Mouse (Mus musculus): ENCODE results near the gene Jdp2.

Gene Jdp2

GRCm38 (mm10) chr12:85598611-85599477, at the start of gene Jdp2:
Gene Jdp2, plus strand, starts transcription at chr12:85599027.
- peak; percentile 85 for DNase-seq (ENCODE audit: extremely low read depth, insufficient read length, low spot score)

GRCm38 (mm10) chr12:85549661-85550060, 49.2 kb upstream of the Jdp2 start:
- DNase-seq (ENCODE audit: extremely low read depth, insufficient read length, low spot score): no peak

- DNase-seq (ENCODE audit: extremely low read depth, insufficient read length, low spot score): no peak
Measured at GRCm38 (mm10) chr12:85550435-85550834, 48.4 kb upstream of the Jdp2 start.

GRCm38 (mm10) chr12:85559299-85559698, 39.5 kb upstream of the Jdp2 start:
- no peak for DNase-seq (ENCODE audit: extremely low read depth, insufficient read length, low spot score)

- no peak for DNase-seq (ENCODE audit: extremely low read depth, insufficient read length, low spot score)
Measured at GRCm38 (mm10) chr12:85565441-85565840, 33.4 kb upstream of the Jdp2 start.

- no peak for DNase-seq (ENCODE audit: extremely low read depth, insufficient read length, low spot score)
Measured at GRCm38 (mm10) chr12:85568298-85568697, 30.5 kb upstream of the Jdp2 start.

GRCm38 (mm10) chr12:85569393-85570157, 29.3 kb upstream of the Jdp2 start:
- peak; percentile 81 for DNase-seq (ENCODE audit: extremely low read depth, insufficient read length, low spot score)

- no peak for DNase-seq (ENCODE audit: extremely low read depth, insufficient read length, low spot score)
Measured at GRCm38 (mm10) chr12:85570158-85570540, 28.7 kb upstream of the Jdp2 start.

GRCm38 (mm10) chr12:85571312-85571711, 27.5 kb upstream of the Jdp2 start:
- peak; percentile 87 for DNase-seq (ENCODE audit: extremely low read depth, insufficient read length, low spot score)

- DNase-seq (ENCODE audit: extremely low read depth, insufficient read length, low spot score): peak; percentile 82
Measured at GRCm38 (mm10) chr12:85572047-85572475, 26.8 kb upstream of the Jdp2 start.

- DNase-seq (ENCODE audit: extremely low read depth, insufficient read length, low spot score): no peak
Measured at GRCm38 (mm10) chr12:85574806-85575495, 23.9 kb upstream of the Jdp2 start.

GRCm38 (mm10) chr12:85575496-85575840, 23.4 kb upstream of the Jdp2 start:
- DNase-seq (ENCODE audit: extremely low read depth, insufficient read length, low spot score): no peak

- no peak for DNase-seq (ENCODE audit: extremely low read depth, insufficient read length, low spot score)
Measured at GRCm38 (mm10) chr12:85581261-85582066, 17.4 kb upstream of the Jdp2 start.

GRCm38 (mm10) chr12:85582067-85582316, 16.8 kb upstream of the Jdp2 start:
- DNase-seq (ENCODE audit: extremely low read depth, insufficient read length, low spot score): no peak

- no peak for DNase-seq (ENCODE audit: extremely low read depth, insufficient read length, low spot score)
Measured at GRCm38 (mm10) chr12:85585761-85586258, 13.0 kb upstream of the Jdp2 start.

GRCm38 (mm10) chr12:85589870-85590382, 8.9 kb upstream of the Jdp2 start:
- DNase-seq (ENCODE audit: extremely low read depth, insufficient read length, low spot score): no peak

- no peak for DNase-seq (ENCODE audit: extremely low read depth, insufficient read length, low spot score)
Measured at GRCm38 (mm10) chr12:85592943-85593342, 5.9 kb upstream of the Jdp2 start.

GRCm38 (mm10) chr12:85594390-85594789, 4.4 kb upstream of the Jdp2 start:
- DNase-seq (ENCODE audit: extremely low read depth, insufficient read length, low spot score): no peak

GRCm38 (mm10) chr12:85598053-85598452, 774 bp upstream of the Jdp2 start:
- no peak for DNase-seq (ENCODE audit: extremely low read depth, insufficient read length, low spot score)

- peak; percentile 75 for DNase-seq (ENCODE audit: extremely low read depth, insufficient read length, low spot score)
Measured at GRCm38 (mm10) chr12:85599478-85600152, 788 bp downstream of the Jdp2 start.

Measured in 3134 (cell line).